Mouse (Mus musculus) CH12.LX (cell line): ENCODE data around the gene Klhl7. TPM values are rescaled to one million over a fixed set of nuclear protein-coding genes. Genes with fewer than 3 reads are reported as not detected.

ENCODE experiments used
- DNase-seq: peaks from one replicate; pipeline ENCODE4 v3.0.0-alpha.2; 2013; ENCODE audit errors: extremely low read depth
- H3K27ac ChIP-seq: 2 replicates; pipeline ENCODE4 v1.5.1; 2012; ENCODE audit warnings: low read depth, mild to moderate bottlenecking, control low read depth, moderate library complexity; ENCODE audit not compliant: insufficient read depth
- H3K27me3 ChIP-seq: replicated peaks from 2 replicates; pipeline ENCODE3; 2012; ENCODE audit warnings: inconsistent platforms
- H3K36me3 ChIP-seq, 2 experiments: replicated peaks in 1 of 2; 2 replicates each; pipeline versions ENCODE3 to v1.6.1; 2012; ENCODE audit warnings: inconsistent platforms in 1 of 2, low read length in 1 of 2, mild to moderate bottlenecking in 1 of 2, mixed read lengths in 1 of 2, moderate library complexity in 1 of 2; ENCODE audit not compliant: control insufficient read depth in 1 of 2, insufficient read depth in 1 of 2
- H3K4me1 ChIP-seq, 2 experiments: 2 replicates each; pipeline ENCODE4 v1.6.1; 2012; ENCODE audit warnings: inconsistent platforms in 1 of 2, moderate library complexity in 1 of 2; ENCODE audit not compliant: insufficient read depth in 2 of 2, control insufficient read depth in 1 of 2
- H3K4me2 ChIP-seq: 2 replicates; pipeline ENCODE4 v1.6.1; 2012; ENCODE audit warnings: low read depth, mild to moderate bottlenecking, control low read depth; ENCODE audit not compliant: poor library complexity, insufficient read depth, severe bottlenecking
- H3K4me3 ChIP-seq, 3 experiments: fragments of 150-350 bp in 1 of 3; sonication (generic) in 1 of 3; replicated peaks in 1 of 3; 2 replicates each; pipeline versions ENCODE3 to v1.5.1; 2011 to 2012; ENCODE audit warnings: low read depth in 2 of 3, low read length in 2 of 3, mild to moderate bottlenecking in 2 of 3, moderate library complexity in 2 of 3, control low read depth in 1 of 3, improper control_type of control experiment in 1 of 3, inconsistent platforms in 1 of 3, mixed read lengths in 1 of 3; ENCODE audit not compliant: poor library complexity in 1 of 3
- H3K79me2 ChIP-seq: replicated peaks from 2 replicates; pipeline ENCODE4 v1.6.1; 2012; ENCODE audit warnings: mild to moderate bottlenecking, moderate library complexity; ENCODE audit not compliant: control insufficient read depth, poor library complexity, insufficient read depth, severe bottlenecking; ENCODE audit errors: extremely low read depth
- H3K9ac ChIP-seq: 2 replicates; pipeline ENCODE4 v1.6.1; 2012; ENCODE audit warnings: low read depth, mild to moderate bottlenecking, control low read depth, moderate library complexity; ENCODE audit not compliant: insufficient read depth
- H3K9me3 ChIP-seq: replicated peaks from 2 replicates; pipeline ENCODE3; 2012; ENCODE audit warnings: low read length, inconsistent platforms, mixed read lengths
- CHD1 ChIP-seq: IDR thresholded peaks from 2 replicates; pipeline ENCODE4 v1.6.1; 2012; ENCODE audit warnings: low read depth, low read length, improper control_type of control experiment, inconsistent platforms
- CHD2 ChIP-seq: IDR thresholded peaks from 2 replicates; pipeline ENCODE4 v1.6.1; 2011; ENCODE audit warnings: low read length, improper control_type of control experiment
- CTCF ChIP-seq, 2 experiments: IDR thresholded peaks in 1 of 2; conservative IDR thresholded peaks in 1 of 2; 2 replicates each; pipeline ENCODE4 v1.5.1; 2011 to 2012; ENCODE audit warnings: low read depth in 2 of 2, low read length in 2 of 2, improper control_type of control experiment in 1 of 2, inconsistent platforms in 1 of 2, mild to moderate bottlenecking in 1 of 2, moderate library complexity in 1 of 2
- ELF1 ChIP-seq: IDR thresholded peaks from 2 replicates; pipeline ENCODE4 v1.6.1; 2014; ENCODE audit warnings: low read depth, mild to moderate bottlenecking, inconsistent platforms, low read length, improper control_type of control experiment
- GABPA ChIP-seq: IDR thresholded peaks from 2 replicates; pipeline ENCODE4 v1.6.1; 2012; ENCODE audit warnings: low read depth, low read length, improper control_type of control experiment, inconsistent platforms; ENCODE audit not compliant: insufficient replicate concordance
- IRF4 ChIP-seq: IDR thresholded peaks from 2 replicates; pipeline ENCODE4 v1.6.1; 2014; ENCODE audit warnings: low read depth, mild to moderate bottlenecking, inconsistent platforms, low read length, improper control_type of control experiment
- JUND ChIP-seq: conservative IDR thresholded peaks from 2 replicates; pipeline ENCODE4 v1.6.1; 2011; ENCODE audit warnings: low read depth, low read length, improper control_type of control experiment
- MAFK ChIP-seq: IDR thresholded peaks from 2 replicates; pipeline ENCODE4 v1.6.1; 2011; ENCODE audit warnings: low read length, improper control_type of control experiment; ENCODE audit not compliant: insufficient replicate concordance
- MAX ChIP-seq: IDR thresholded peaks from 2 replicates; pipeline ENCODE4 v1.6.1; 2011; ENCODE audit warnings: low read length, improper control_type of control experiment
- MEF2A ChIP-seq: IDR thresholded peaks from 2 replicates; pipeline ENCODE4 v1.6.1; 2014; ENCODE audit warnings: low read depth, mild to moderate bottlenecking, inconsistent platforms, low read length, improper control_type of control experiment, borderline replicate concordance
- MYC ChIP-seq: IDR thresholded peaks from 2 replicates; pipeline ENCODE4 v1.6.1; 2011; ENCODE audit warnings: low read depth, mild to moderate bottlenecking, improper control_type of control experiment, low read length
- NELFE ChIP-seq: IDR thresholded peaks from 2 replicates; pipeline ENCODE4 v1.6.1; 2011; ENCODE audit warnings: low read depth, low read length, improper control_type of control experiment
- PAX5 ChIP-seq: IDR thresholded peaks from 2 replicates; pipeline ENCODE4 v1.6.1; 2012; ENCODE audit warnings: low read length, inconsistent platforms, mixed read lengths
- POLR2A ChIP-seq: IDR thresholded peaks from 2 replicates; pipeline ENCODE4 v1.6.1; 2011; ENCODE audit warnings: low read depth, mild to moderate bottlenecking, improper control_type of control experiment, low read length
- POLR2AphosphoS2 ChIP-seq: IDR thresholded peaks from 2 replicates; pipeline ENCODE4 v1.6.1; 2011; ENCODE audit warnings: low read depth, low read length, improper control_type of control experiment
- RAD21 ChIP-seq: IDR thresholded peaks from 2 replicates; pipeline ENCODE4 v1.6.1; 2011; ENCODE audit warnings: low read depth, mild to moderate bottlenecking, low read length, improper control_type of control experiment, moderate library complexity
- RCOR1 ChIP-seq: conservative IDR thresholded peaks from 2 replicates; pipeline ENCODE4 v1.6.1; 2012; ENCODE audit warnings: low read depth, mild to moderate bottlenecking, inconsistent platforms, low read length, improper control_type of control experiment
- SIN3A ChIP-seq: IDR thresholded peaks from 2 replicates; pipeline ENCODE4 v1.6.1; 2012; ENCODE audit warnings: low read length, improper control_type of control experiment, inconsistent platforms
- SMC3 ChIP-seq: IDR thresholded peaks from 2 replicates; pipeline ENCODE4 v1.6.1; 2011; ENCODE audit warnings: low read depth, low read length, improper control_type of control experiment
- TCF12 ChIP-seq: IDR thresholded peaks from 2 replicates; pipeline ENCODE4 v1.6.1; 2014; ENCODE audit warnings: low read depth, mild to moderate bottlenecking, inconsistent platforms, low read length, improper control_type of control experiment
- USF1 ChIP-seq: IDR thresholded peaks from 2 replicates; pipeline ENCODE4 v1.6.1; 2014; ENCODE audit warnings: low read depth, mild to moderate bottlenecking, inconsistent platforms, low read length, improper control_type of control experiment
- USF2 ChIP-seq: conservative IDR thresholded peaks from 2 replicates; pipeline ENCODE4 v1.6.1; 2011; ENCODE audit warnings: low read depth, low read length, improper control_type of control experiment
- ZNF384 ChIP-seq: IDR thresholded peaks from 2 replicates; pipeline ENCODE4 v1.6.1; 2012; ENCODE audit warnings: low read depth, low read length, improper control_type of control experiment, inconsistent platforms
- dilution Hi-C: fragments of 300-500 bp; cut with MboI; formaldehyde crosslinking; loops from 2 replicates; pipeline ENCODE4 v1.14.3; 2020; ENCODE audit warnings: low sequenced_read_pairs; ENCODE audit not compliant: extremely low pct_unique_long_range_greater_than_20kb, extremely low pct_ligation_motif_present
- in situ Hi-C: fragments of 300-500 bp; cut with MboI; formaldehyde crosslinking; loops from 3 replicates; pipeline ENCODE4 v1.14.3; 2019; ENCODE audit warnings: low sequenced_read_pairs, low pct_ligation_motif_present, low pct_unique_long_range_greater_than_20kb, mixed read lengths
- polyA plus RNA-seq: library from polyadenylated mRNA; unstranded; fragments of >175 nt; gene quantifications from 2 replicates; pipeline ENCODE4 v1.2.1, GENCODE M21; 2012; ENCODE audit warnings: low read depth; ENCODE audit not compliant: insufficient read length
- total RNA-seq, 2 experiments: library from RNA; depleted of rRNA; stranded (reverse); fragments of 300-350 nt in 1 of 2; fragments of >200 nt in 1 of 2; gene quantifications; 2 replicates each; pipeline ENCODE4 v1.2.3; 2012 to 2014

The Klhl7 gene
- total and polyA plus RNA-seq, 3 experiments, result 20.4 to 71.4 (median 26.5) TPM

GRCm38 (mm10) chr5:24053245-24054190 lies 46.9 kb upstream of the Klhl7 start (continued):
- TF ChIP-seq ELF1, result peak; percentile 20; the same call in 1 of the 2 replicates

GRCm38 (mm10) chr5:24054382-24054781 lies 46.0 kb upstream of the Klhl7 start:
- Histone ChIP-seq H3K4me3 (no peak overlapping the region), H3K4me1 (peaks cover 6 to 26% of the 10 kb centered on the region in 2 experiments; a peak in 3 of 4 replicates), H3K9me3 (peaks cover 16% of the 10 kb centered on the region), H3K27me3 (no peaks in the 10 kb centered on the region), H3K4me2 (no peak overlapping the region), H3K79me2 (no peaks in the 10 kb centered on the region), H3K9ac (no peak overlapping the region), H3K27ac (peak overlapping the region; percentile 95; the same call in 1 of the 2 replicates), H3K36me3 (no peaks in the 10 kb centered on the region)
- in situ Hi-C loops, result loop anchor here (25.0 kb wide), 1 partner anchor 642 kb away; no protein-coding TSS in a partner anchor
- TF ChIP-seq ZNF384 (peak; percentile 30; the same call in 1 of the 2 replicates), PAX5 (no peak), USF1 (no peak), NELFE (no peak), POLR2A (no peak), RCOR1 (no peak), JUND (no peak), GABPA (no peak), MEF2A (no peak), SMC3 (peak; percentile 18; the same call in 1 of the 2 replicates), USF2 (no peak), POLR2AphosphoS2 (no peak), CTCF (conservative IDR thresholded peaks at IDR 0.05 in 1 of 2, IDR thresholded peaks at IDR 0.05 in 1 of 2; ENCODE audit: low read depth in 2 of 2, low read length in 2 of 2) (peak in 1 of 2 experiments; percentile 42; a peak in 2 of 4 replicates), MAX (no peak), SIN3A (no peak), TCF12 (no peak), CHD2 (no peak), MAFK (no peak), IRF4 (no peak), MYC (peak; percentile 67; the same call in 1 of the 2 replicates), RAD21 (peak; percentile 27), CHD1 (no peak)
- dilution Hi-C loops, result no loop called here
- no peak for DNase-seq
